Mouse (Mus musculus) gastrocnemius, adult 2 months (tissue): ENCODE data around the gene Coro2a. TPM values are rescaled to one million over a fixed set of nuclear protein-coding genes. Genes with fewer than 3 reads are reported as not detected.

Experiments used
- DNase-seq: peaks from one replicate; pipeline ENCODE4 v3.0.0; 2022
- H3K27ac ChIP-seq: fragments of 200-600 bp; 2 replicates; pipeline ENCODE4 v1.8.1; 2022; ENCODE audit warnings: mild to moderate bottlenecking
- H3K4me3 ChIP-seq: fragments of 200-600 bp; 2 replicates; pipeline ENCODE4 v1.8.1; 2022; ENCODE audit warnings: mild to moderate bottlenecking, moderate library complexity
- CTCF ChIP-seq: fragments of 200-600 bp; IDR thresholded peaks from 2 replicates; pipeline ENCODE4 v1.8.1; 2022; ENCODE audit warnings: antibody characterized with exemption, mild to moderate bottlenecking, moderate library complexity
- intact Hi-C: fragments of 180-260 bp; cut with DNase I; formaldehyde crosslinking; loops from one replicate; pipeline ENCODE4 v1.15.1; 2025
- total RNA-seq, 2 experiments: library from RNA; stranded (reverse); gene quantifications; 2 replicates each; pipeline ENCODE4 v1.2.3; 2021

Gene Coro2a
- total RNA-seq, 2 experiments from 2014 or later, result 0.10 to 0.39 TPM

DNA sequence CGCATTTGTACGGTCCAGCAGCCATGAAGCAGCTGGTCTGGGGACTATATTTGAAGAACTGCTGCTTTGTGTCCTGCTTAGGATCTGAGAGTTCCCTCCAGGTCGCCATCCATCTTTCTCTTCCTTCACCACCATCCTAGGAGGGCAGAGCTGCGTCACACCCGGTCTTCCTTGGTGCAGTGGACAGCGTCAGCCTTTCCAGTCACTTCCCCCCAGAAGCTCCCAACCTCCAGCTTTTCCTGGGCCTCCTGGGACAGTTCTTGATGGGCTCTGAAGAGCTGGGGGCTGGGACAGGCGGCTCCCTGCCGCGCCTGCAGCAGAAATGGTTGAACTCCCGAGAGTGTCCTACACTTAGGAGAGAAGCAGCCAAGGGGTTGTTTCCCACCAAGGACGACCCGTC, 27.2 kb downstream of the Coro2a start:
- intact Hi-C loops, result loop anchor here (1.0 kb wide), 1 partner anchor 10 kb away; no protein-coding TSS in a partner anchor
- TF ChIP-seq CTCF, result no peak
- Histone ChIP-seq H3K27ac (no peak overlapping the region), H3K4me3 (no peak overlapping the region)
- no peak for DNase-seq

DNA sequence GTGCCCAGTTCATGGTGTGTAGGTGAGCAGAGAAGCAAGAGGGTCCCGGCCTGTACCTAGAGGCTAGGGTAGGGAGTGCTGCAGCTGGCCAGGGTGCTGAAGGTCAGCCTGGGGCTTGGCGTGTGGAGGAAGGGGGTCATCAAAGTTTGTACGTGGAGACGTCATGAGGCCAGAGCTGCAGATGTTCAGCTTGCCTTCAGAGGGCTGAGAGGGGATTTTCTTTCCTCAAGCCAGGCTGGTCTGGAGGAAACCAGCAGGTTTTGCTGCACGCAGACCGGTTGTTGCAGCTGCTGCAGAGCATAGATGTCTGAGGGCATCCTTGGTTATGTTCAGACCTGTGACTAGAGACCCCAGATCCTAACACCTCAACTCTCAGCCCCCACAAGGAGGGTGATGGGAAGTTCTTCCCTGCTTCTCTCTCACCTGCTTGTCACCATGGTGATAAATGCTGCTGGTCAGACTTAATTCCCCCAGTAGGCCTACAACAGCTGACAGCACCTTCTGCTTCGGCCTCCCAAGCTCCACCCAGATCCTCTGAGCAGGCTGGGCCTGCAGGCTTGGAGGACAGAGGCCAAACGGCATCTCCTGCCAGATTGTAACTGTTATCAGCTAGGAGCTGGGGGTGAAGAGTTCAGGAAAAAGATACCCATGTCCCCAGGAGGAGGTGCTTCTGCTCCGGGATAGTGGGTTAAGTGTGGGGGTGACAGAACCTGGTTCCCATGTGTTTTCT, 27.8 kb downstream of the Coro2a start:
- no peak overlapping the region for H3K4me3 ChIP-seq
- H3K27ac ChIP-seq, result no peak overlapping the region
- intact Hi-C loops, result loop anchor here (1.0 kb wide), 1 partner anchor 11 kb away; no protein-coding TSS in a partner anchor
- DNase-seq, result no peak
- TF ChIP-seq CTCF, result no peak

DNA sequence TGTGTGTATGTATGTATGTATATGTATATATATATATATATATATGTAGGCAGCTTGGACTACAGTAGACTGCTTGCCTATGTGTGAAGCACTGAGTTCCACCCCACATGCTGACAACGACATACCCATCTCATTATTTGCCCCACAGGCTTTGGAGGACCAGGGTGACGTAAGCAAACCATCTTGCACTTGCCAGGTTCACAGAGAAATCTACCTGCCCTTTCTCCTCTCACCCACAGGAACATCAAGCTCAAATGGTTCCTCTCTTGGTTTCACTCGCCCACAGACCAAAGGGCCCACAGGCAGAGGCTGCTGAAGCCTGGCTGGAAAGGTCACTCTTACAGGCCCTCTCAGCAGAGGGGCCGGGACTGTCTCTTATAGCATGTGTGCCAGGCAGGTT, 29.4 kb downstream of the Coro2a start:
- TF ChIP-seq CTCF, result no peak
- no peak for DNase-seq
- intact Hi-C loops, result no loop called here

DNA sequence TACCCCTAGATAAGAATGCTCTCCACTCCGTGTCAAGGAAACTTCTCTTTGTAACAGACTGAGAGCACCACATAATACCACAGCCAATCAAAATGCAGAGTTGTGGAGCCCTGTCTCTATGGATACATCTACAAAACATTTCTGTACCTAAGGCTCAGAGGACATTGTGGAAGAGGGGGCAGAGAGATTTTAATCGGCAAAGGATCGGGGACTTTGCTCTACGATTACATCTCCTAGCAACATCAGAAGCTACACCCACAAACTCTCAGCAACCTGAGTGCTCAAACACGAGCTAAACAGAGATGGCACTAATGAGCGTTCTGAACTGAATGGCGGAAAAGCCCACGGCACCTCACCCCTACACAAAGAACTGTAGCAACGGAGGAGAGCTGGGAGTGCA, 30.3 kb downstream of the Coro2a start:
- DNase-seq, result no peak

More for the DNA sequence above, 29.4 kb downstream of the Coro2a start:
- Histone ChIP-seq H3K27ac (no peak overlapping the region), H3K4me3 (no peak overlapping the region)

DNA sequence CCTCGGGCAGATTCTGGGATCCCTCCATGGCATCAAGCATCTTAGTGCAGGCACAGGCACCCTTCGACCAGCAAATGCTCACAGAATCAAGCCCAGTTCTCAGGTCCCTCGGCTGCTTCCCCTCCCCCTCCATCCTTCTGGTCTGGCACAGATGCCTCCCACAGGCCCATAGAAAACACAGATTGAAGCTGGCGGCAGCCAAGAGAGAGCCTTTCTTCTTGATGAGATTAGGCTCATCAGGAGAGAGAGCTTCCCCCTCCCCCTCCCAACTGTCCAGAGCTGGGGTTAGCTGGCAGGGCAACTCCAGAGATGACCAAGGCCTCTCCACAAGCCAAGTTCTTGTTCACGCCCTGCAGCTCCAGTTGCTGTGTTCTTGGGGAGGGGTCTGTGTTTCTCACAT, 32.3 kb downstream of the Coro2a start:
- intact Hi-C loops, result no loop called here
- Histone ChIP-seq H3K27ac (no peak overlapping the region), H3K4me3 (no peak overlapping the region)
- no peak for TF ChIP-seq CTCF
- DNase-seq, result no peak

More for the DNA sequence above, 30.3 kb downstream of the Coro2a start:
- intact Hi-C loops, result no loop called here
- Histone ChIP-seq H3K27ac (no peak overlapping the region), H3K4me3 (no peak overlapping the region)
- no peak for TF ChIP-seq CTCF

DNA sequence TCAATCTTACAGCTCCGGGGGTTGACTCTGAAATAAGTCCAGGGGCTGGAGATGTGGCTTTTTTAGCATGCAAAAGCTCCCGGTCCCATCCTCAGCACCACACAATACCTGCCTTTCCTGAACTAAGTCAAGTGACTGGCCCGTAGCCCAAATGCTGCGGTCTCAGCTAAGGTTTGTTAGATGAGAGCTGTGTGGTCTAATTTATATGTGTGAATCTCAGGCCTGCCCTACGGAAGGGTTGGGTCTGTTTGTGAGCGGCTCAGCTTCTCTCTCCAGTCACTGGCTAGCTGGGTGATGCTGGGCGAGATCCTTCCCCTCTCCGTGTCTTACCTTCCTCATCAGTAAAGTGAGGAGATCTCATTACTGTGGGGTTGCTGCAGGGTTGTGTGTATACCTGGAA, 33.8 kb downstream of the Coro2a start:
- Histone ChIP-seq H3K4me3 (no peak overlapping the region), H3K27ac (no peak overlapping the region)
- intact Hi-C loops, result no loop called here
- TF ChIP-seq CTCF, result no peak
- DNase-seq, result no peak

DNA sequence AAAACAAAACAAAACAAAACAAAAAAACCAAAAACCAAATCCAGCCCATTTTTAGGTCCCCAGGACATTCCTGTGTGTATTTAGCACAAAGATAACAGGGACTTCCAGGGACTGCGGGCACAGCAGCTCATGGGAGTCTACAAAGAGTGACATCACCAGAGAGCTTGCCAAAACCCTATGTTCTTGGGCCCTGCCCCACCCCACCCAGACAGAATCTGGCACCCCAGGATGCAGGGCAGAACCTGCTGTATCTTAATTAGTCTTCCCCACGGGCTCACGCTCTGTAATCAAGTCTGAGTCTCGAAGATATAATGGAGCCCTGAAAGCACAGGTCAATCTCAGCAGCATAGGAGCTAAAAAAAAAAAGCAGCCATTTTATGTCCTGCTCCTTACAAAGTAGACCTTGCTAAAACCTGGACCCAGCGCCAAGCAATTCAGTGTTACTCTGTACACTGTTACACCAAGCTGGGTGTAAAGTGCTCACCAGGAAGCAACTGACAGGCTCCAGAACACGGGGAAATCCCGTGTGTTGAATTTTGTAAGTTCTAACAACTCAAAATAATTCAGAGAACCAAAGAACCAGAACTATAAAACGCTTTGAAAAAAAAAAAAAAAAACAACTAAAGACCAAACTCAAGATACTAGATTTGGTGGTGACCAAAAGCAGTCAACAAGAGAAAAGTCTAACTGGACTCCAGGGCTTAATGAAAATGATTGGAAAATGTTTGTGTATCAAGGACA, 34.9 kb downstream of the Coro2a start:
- no peak for TF ChIP-seq CTCF
- intact Hi-C loops, result no loop called here
- no peak for DNase-seq

DNA sequence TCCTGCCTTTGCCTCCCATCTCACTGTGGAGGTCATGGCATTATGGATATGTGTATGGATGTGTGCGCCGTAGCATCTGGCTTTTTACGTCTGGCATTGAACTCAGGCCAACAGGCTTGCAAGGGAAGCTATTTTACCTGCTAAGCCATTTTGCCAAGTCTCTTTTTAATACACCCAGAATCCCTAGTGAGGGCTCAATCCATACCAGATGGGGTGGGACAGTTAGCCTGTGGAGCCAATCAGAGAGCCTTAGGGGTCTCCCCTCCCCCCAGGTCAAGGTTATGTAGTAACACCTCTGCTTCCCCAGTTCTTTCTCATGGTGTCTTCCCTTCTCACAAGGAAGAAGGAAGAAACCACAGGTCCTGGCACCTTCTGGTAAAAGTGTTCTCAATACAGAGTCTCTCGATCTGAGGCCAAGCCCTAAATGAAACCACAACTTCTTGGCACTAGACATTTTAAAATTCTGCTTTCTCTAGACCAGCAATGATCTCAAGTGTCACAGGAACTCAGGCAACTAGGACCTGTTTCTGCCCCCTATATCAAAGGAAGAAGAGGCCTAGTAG, 36.5 kb downstream of the Coro2a start:
- DNase-seq, result no peak
- intact Hi-C loops, result no loop called here
- H3K27ac ChIP-seq, result no peak overlapping the region
- TF ChIP-seq CTCF, result no peak
- H3K4me3 ChIP-seq, result no peak overlapping the region

More for the DNA sequence above, 34.9 kb downstream of the Coro2a start:
- H3K4me3 ChIP-seq, result no peak overlapping the region
- H3K27ac ChIP-seq, result no peak overlapping the region

DNA sequence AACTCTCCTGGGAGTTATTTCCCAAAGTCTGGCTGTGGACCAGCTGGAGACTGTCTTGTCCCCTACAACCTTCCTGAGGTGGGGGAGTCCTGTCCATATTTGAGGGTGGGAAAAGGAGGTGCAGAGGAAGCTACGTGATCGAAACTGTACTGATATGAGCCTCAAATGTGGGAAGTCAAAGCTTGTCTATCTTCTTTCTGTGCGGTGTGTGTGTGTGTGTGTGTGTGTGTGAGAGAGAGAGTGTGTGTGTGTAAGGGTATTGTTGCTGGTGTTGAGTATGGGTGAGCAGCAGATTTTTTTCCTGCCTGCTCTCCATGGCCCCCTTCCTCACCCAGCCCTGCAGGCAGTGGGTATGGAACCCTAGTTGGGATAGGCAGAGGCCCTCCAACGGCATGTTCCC, 37.8 kb downstream of the Coro2a start:
- no peak for TF ChIP-seq CTCF
- H3K27ac ChIP-seq, result no peak overlapping the region
- no peak for DNase-seq
- no peak overlapping the region for H3K4me3 ChIP-seq
- intact Hi-C loops, result no loop called here

DNA sequence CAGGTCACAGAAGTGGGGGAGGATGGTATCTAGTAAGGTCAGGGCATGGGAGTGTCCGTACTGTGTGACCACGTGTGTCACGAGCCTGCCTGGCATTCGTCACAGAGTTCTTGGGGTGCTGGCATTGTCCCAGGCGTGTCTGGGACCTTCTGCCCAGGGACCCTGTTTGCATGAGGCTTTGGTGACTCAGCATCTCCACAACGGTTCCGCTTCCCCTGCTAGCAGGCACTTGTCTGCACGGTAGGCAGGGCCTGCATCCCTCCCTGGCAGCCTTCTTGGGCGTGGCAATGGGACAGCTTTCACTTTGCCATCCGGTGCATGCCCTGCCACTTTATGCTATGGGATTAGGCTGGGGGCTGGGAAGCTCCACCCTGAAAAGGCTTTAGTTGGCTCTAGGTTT, 38.2 kb downstream of the Coro2a start:
- intact Hi-C loops, result no loop called here
- no peak for TF ChIP-seq CTCF
- Histone ChIP-seq H3K4me3 (no peak overlapping the region), H3K27ac (no peak overlapping the region)
- DNase-seq, result peak; percentile 40

DNA sequence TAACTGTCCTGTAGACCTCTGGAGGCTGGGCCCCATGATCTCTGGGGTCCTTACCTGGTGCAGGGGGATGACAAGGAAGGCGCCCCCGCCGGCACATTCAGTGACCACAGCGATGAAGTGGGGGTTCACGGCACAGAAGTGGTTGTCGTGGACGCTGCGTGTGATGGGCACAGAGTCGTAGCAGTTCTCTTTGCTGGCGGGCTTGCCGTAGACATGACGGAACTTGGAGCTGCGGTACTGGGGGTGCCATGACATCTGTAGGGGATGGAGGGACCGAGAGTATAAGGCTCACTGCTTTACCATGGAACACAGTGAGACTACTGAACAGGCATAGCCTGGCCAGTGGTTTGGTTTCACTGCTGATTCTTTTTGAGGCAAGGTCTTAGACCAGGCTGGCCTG, 39.2 kb downstream of the Coro2a start:
- Histone ChIP-seq H3K27ac (no peak overlapping the region), H3K4me3 (no peak overlapping the region)
- intact Hi-C loops, result no loop called here
- no peak for DNase-seq
- no peak for TF ChIP-seq CTCF

DNA sequence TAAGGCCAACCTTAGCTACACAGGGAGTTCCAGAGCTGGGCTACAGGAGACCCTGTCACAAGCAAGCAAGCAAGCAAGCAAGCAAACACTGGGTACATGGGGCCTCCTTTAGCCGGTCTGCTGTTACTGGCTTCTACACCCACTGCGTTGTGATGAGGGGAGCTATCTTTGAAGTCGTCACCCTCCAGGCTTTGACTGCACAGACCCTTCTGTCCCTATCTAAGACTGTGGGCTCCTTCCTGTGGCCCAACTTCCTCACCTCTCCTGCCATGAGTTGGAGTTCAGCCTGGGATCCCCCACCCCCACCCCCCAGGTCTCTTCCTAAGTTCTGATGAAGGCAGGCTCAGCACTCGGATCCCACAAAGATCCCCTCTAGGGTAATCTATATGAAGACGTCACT, 40.0 kb downstream of the Coro2a start:
- no peak for DNase-seq
- Histone ChIP-seq H3K4me3 (no peak overlapping the region), H3K27ac (no peak overlapping the region)
- intact Hi-C loops, result no loop called here
- TF ChIP-seq CTCF, result no peak

DNA sequence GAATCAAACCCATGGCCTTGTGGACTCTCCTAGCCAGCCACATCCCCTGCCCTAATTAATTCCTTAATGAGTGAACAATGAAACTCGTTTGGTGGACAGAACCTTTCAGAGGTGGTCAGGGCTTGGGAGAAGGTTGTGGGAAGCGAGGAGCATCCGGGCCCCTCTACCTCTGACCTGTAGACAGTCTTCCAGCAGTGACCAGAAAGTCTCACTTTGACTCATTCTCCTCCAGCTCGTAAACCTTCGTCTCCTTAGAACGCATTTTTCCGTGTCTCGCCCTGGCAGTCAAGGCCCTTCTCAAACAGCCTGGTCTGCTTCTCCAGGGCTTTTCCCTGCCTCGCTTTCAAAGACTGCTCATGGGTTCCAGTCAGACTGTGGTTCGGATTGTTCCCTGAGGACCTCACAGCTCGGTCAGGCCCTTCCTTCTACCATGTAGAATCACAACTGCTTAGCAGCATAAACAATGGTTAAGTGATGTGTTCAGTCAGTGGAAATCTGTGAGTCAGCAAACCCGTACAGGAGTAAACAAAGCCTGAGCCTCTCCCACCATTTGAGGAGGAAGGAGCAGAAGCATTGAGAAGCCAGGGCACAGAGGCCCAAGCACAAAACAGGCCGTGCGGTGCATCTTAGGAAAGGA, 41.8 kb downstream of the Coro2a start:
- TF ChIP-seq CTCF, result no peak
- intact Hi-C loops, result no loop called here
- no peak for DNase-seq
- Histone ChIP-seq H3K4me3 (no peak overlapping the region), H3K27ac (no peak overlapping the region)
